Mouse (Mus musculus) c-Kit-negative CD71-positive TER-119-positive erythroid progenitor cells, embryonic 14.5 days (primary cell): ENCODE results near the gene Dapl1.

Experiments used
- DNase-seq: peaks from one replicate; pipeline ENCODE4 v3.0.0-alpha.2; 2013; ENCODE audit warnings: low read depth, low spot score

Dapl1 gene

GRCm38 (mm10) chr2:59533971-59534748 is 49.7 kb downstream of the Dapl1 start:
- DNase-seq: no peak

GRCm38 (mm10) chr2:59536958-59537357 is 52.5 kb downstream of the Dapl1 start:
- DNase-seq: no peak

GRCm38 (mm10) chr2:59538031-59538430 is 53.6 kb downstream of the Dapl1 start:
- DNase-seq: no peak

- DNase-seq: no peak
Observed at GRCm38 (mm10) chr2:59539796-59540195, 55.3 kb downstream of the Dapl1 start.

GRCm38 (mm10) chr2:59541121-59541887 is 56.9 kb downstream of the Dapl1 start:
- peak; percentile 38 for DNase-seq

- no peak for DNase-seq
Observed at GRCm38 (mm10) chr2:59543543-59544065, 59.2 kb downstream of the Dapl1 start.

GRCm38 (mm10) chr2:59544237-59544909 is 59.9 kb downstream of the Dapl1 start:
- DNase-seq: no peak

- no peak for DNase-seq
Observed at GRCm38 (mm10) chr2:59545001-59545400, 60.5 kb downstream of the Dapl1 start.

GRCm38 (mm10) chr2:59547369-59548099 is 63.1 kb downstream of the Dapl1 start:
- no peak for DNase-seq

GRCm38 (mm10) chr2:59552784-59553183 is 68.3 kb downstream of the Dapl1 start:
- no peak for DNase-seq

GRCm38 (mm10) chr2:59554373-59554940 is 70.0 kb downstream of the Dapl1 start:
- DNase-seq: no peak
